Mouse (Mus musculus) stomach, embryonic 14.5 days (tissue): ENCODE results near the gene Dnali1. TPM values are rescaled to one million over a fixed set of nuclear protein-coding genes. Genes with fewer than 3 reads are reported as not detected.

Experiments used
- ATAC-seq: fragments of 200-750 bp; cut with Nextera tagmentation; 2 replicates; pipeline ENCODE4 v1.8.0; 2017; ENCODE audit warnings: low read depth, moderate TSS enrichment; ENCODE audit not compliant: insufficient number of reproducible peaks, insufficient read depth, low FRiP score
- H3K27ac ChIP-seq: fragments of 300-500 bp; sonication (generic); 2 replicates; pipeline ENCODE4 v1.5.1; 2014; ENCODE audit warnings: mild to moderate bottlenecking, low read length, moderate library complexity, mixed read lengths
- H3K27me3 ChIP-seq: fragments of 300-500 bp; sonication (generic); 2 replicates; pipeline ENCODE4 v1.6.1; 2014; ENCODE audit warnings: low read length, control low read depth, mixed read lengths; ENCODE audit not compliant: control insufficient read depth, insufficient read depth
- H3K36me3 ChIP-seq: fragments of 300-500 bp; sonication (generic); 2 replicates; pipeline ENCODE4 v1.6.1; 2014; ENCODE audit warnings: mild to moderate bottlenecking, control low read depth, low read length, moderate library complexity, mixed read lengths; ENCODE audit not compliant: control insufficient read depth, insufficient read depth
- H3K4me1 ChIP-seq: fragments of 300-500 bp; sonication (generic); 2 replicates; pipeline ENCODE4 v1.6.1; 2014; ENCODE audit warnings: low read length, control low read depth, mixed read lengths; ENCODE audit not compliant: control insufficient read depth, insufficient read depth
- H3K4me2 ChIP-seq: fragments of 300-500 bp; sonication (generic); replicated peaks from 2 replicates; pipeline ENCODE4 v1.6.1; 2014; ENCODE audit warnings: low read depth, low read length, control low read depth
- H3K4me3 ChIP-seq: fragments of 300-500 bp; sonication (generic); 2 replicates; pipeline ENCODE4 v1.5.1; 2014; ENCODE audit warnings: low read depth, low read length, control low read depth
- H3K9ac ChIP-seq: fragments of 300-500 bp; sonication (generic); replicated peaks from 2 replicates; pipeline ENCODE4 v1.6.1; 2014; ENCODE audit warnings: low read depth, mild to moderate bottlenecking, control low read depth, low read length, moderate library complexity, mixed read lengths
- H3K9me3 ChIP-seq: fragments of 300-500 bp; sonication (generic); 2 replicates; pipeline ENCODE4 v1.6.1; 2016; ENCODE audit warnings: low read depth, low read length, control low read depth; ENCODE audit not compliant: control insufficient read depth
- WGBS: fragments of 180-500 bp; shearing (Covaris S2); extraction: QIAGEN DNeasy Blood & Tissue Kit; methylation state at CpG from one replicate; pipeline ENCODE4 v1.1.7; 2014; 5-methylcytosine and 5-hydroxymethylcytosine counted together
- polyA plus RNA-seq: library from polyadenylated mRNA; unstranded; fragments of >200 nt; fragmentation: Nextera tagmentation; extraction: Ambion mirVana; gene quantifications from 2 replicates; pipeline ENCODE4 v1.2.1, GENCODE M21; 2014

Dnali1 gene
- polyA plus RNA-seq, 1 experiment from 2014 or later: 0.22 TPM

DNA sequence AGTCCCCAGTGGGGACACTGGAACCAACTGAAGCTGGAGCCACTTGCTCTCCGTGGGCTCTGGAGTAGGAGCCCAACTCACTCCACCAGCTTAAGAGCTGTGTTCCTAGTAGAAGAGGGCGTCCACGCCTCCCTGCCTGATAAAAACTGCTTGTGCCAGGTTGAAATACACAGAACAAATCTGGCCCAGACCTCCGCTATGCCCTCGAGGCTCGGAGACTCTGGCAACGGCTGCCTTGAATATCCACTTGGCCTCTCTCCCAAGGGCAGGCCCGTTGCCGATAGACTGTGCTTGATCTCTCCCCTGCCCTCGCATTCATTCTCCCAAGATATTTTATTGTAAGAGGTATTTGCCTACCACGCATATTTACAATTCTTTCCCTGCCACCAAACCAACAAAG is 48.1 kb downstream of the Dnali1 start:
- no peak overlapping the region for H3K27ac ChIP-seq
- H3K4me1 ChIP-seq: no peaks in the 10 kb centered on the region
- no peaks in the 10 kb centered on the region for H3K9me3 ChIP-seq
- H3K36me3 ChIP-seq: no peaks in the 10 kb centered on the region
- no peak overlapping the region for H3K4me3 ChIP-seq
- 66% methylated on average over 11 of the region's 11 CpGs for WGBS
- no peaks in the 10 kb centered on the region for H3K27me3 ChIP-seq
- no peak for ATAC-seq
- no peak overlapping the region for H3K4me2 ChIP-seq
- H3K9ac ChIP-seq: no peak overlapping the region

- Histone ChIP-seq H3K9ac (no peak within 1 kb of the TSS), H3K27me3 (no peaks in the 10 kb centered on the region), H3K27ac (no peak within 1 kb of the TSS), H3K4me3 (no peak within 1 kb of the TSS), H3K4me1 (no peaks in the 10 kb centered on the region), H3K9me3 (no peaks in the 10 kb centered on the region), H3K4me2 (no peak within 1 kb of the TSS), H3K36me3 (no peaks in the 10 kb centered on the region)
- no peak for ATAC-seq
- 72% methylated on average over 10 of the region's 10 CpGs for WGBS
These were observed 49.5 kb downstream of the Dnali1 start, which contains the start of gene Gnl2 for GRCm38 (mm10) chr4:125015806-125016635. Gnl2 (plus strand) TSS chr4:125016585.

GRCm38 (mm10) chr4:125008712-125009111 is 56.8 kb downstream of the Dnali1 start:
- H3K4me2 ChIP-seq: no peak overlapping the region
- no peaks in the 10 kb centered on the region for H3K9me3 ChIP-seq
- no peak overlapping the region for H3K27ac ChIP-seq
- ATAC-seq: no peak
- no peak overlapping the region for H3K4me3 ChIP-seq
- H3K9ac ChIP-seq: no peak overlapping the region
- no peaks in the 10 kb centered on the region for H3K36me3 ChIP-seq
- H3K27me3 ChIP-seq: peaks cover 6% of the 10 kb centered on the region; the same call in 1 of the 2 replicates
- no peaks in the 10 kb centered on the region for H3K4me1 ChIP-seq
- 53% methylated on average over 8 of the region's 8 CpGs for WGBS

DNA sequence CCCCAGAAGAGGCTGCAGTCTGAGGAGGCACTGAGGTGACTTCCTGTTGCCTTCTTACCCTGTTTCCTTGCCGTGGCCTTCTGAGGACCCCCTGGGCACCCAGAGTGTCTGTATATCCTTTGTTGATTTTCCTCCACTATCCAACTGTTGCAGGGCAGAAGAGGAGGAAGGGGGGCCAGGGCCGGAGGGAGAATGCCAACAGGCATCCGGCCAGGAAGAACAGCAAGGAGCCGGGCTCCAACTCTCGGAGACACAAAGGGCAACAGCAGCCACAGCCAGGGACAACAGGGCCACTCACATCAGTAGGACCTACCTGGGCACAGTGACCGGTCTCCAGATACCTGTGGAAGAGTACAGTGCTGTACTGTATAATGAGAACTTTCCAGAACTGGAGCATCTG is 57.3 kb downstream of the Dnali1 start:
- peaks cover 6% of the 10 kb centered on the region; the same call in 1 of the 2 replicates for H3K27me3 ChIP-seq

DNA sequence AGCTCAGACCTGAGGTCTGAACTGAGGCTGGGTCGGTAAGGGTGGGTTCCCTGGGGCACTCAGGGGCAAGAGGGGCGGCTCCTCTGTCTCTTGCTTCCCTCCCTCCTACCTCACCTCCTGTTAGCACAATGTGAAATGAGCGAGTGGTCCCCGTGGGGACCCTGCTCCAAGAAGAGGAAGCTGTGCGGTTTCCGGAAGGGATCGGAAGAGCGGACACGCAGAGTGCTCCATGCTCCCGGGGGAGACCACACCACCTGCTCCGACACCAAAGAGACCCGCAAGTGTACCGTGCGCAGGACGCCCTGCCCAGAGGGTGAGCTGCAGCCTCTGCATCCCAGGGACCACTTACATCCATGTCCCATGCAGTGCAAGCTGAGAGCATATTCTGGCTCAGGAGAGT is 58.0 kb downstream of the Dnali1 start:
- no peaks in the 10 kb centered on the region for H3K4me1 ChIP-seq
- H3K4me3 ChIP-seq: no peak overlapping the region
- no peak overlapping the region for H3K4me2 ChIP-seq
- ATAC-seq: no peak
- H3K36me3 ChIP-seq: no peaks in the 10 kb centered on the region
- H3K9me3 ChIP-seq: no peaks in the 10 kb centered on the region
- WGBS: 57% methylated on average over 15 of the region's 15 CpGs
- H3K27me3 ChIP-seq: peaks cover 6% of the 10 kb centered on the region; the same call in 1 of the 2 replicates
- no peak overlapping the region for H3K9ac ChIP-seq
- H3K27ac ChIP-seq: no peak overlapping the region

More for the DNA sequence above, 57.3 kb downstream of the Dnali1 start:
- H3K36me3 ChIP-seq: no peaks in the 10 kb centered on the region
- H3K9me3 ChIP-seq: no peaks in the 10 kb centered on the region
- H3K27ac ChIP-seq: no peak overlapping the region
- no peak overlapping the region for H3K9ac ChIP-seq
- no peak for ATAC-seq
- no peak overlapping the region for H3K4me3 ChIP-seq
- no peaks in the 10 kb centered on the region for H3K4me1 ChIP-seq
- WGBS: 67% methylated on average over 6 of the region's 6 CpGs
- H3K4me2 ChIP-seq: no peak overlapping the region

Other genes with a start within 250 kb of the Dnali1 start
- gene Yrdc, start 215.0 kb downstream of the Dnali1 start, polyA plus RNA-seq: 31.6 and 39.6 TPM in 2 replicates
- gene 1110065P20Rik, start 214.5 kb downstream of the Dnali1 start, polyA plus RNA-seq: 60.1 and 69.1 TPM in 2 replicates
- 1.6 and 1.7 TPM in 2 replicates for gene Maneal, start 203.5 kb downstream of the Dnali1 start, polyA plus RNA-seq
- 0.21 and 0.56 TPM in 2 replicates for gene Epha10, start 184.8 kb downstream of the Dnali1 start, polyA plus RNA-seq
- 5.0 and 6.0 TPM in 2 replicates for gene 9930104L06Rik, start 128.7 kb downstream of the Dnali1 start, polyA plus RNA-seq
- 121 and 125 TPM in 2 replicates for gene Cdca8, start 126.4 kb downstream of the Dnali1 start, polyA plus RNA-seq
- 18.3 and 20.9 TPM in 2 replicates for gene Rspo1, start 79.3 kb downstream of the Dnali1 start, polyA plus RNA-seq
- gene Gnl2, start 49.1 kb downstream of the Dnali1 start, polyA plus RNA-seq: 84.6 and 86.0 TPM in 2 replicates
- 27.7 and 30.1 TPM in 2 replicates for gene Snip1, start 969 bp upstream of the Dnali1 start, polyA plus RNA-seq
- gene Meaf6, start 19.4 kb upstream of the Dnali1 start, polyA plus RNA-seq: 69.2 and 71.1 TPM in 2 replicates
- 1.1 and 1.2 TPM in 2 replicates for gene Zc3h12a, start 62.1 kb upstream of the Dnali1 start, polyA plus RNA-seq